Mouse (Mus musculus) liver, embryonic 15.5 days (tissue): ENCODE results near the gene Htt. TPM values are rescaled to one million over a fixed set of nuclear protein-coding genes. Genes with fewer than 3 reads are reported as not detected.

Source experiments
- ATAC-seq: fragments of 200-750 bp; cut with Nextera tagmentation; 2 replicates; pipeline ENCODE4 v1.8.0; 2017; ENCODE audit warnings: moderate number of reproducible peaks, mild to moderate bottlenecking, moderate library complexity; ENCODE audit not compliant: insufficient read depth
- H3K27ac ChIP-seq: fragments of 300-500 bp; sonication (generic); replicated peaks from 2 replicates; pipeline ENCODE4 v1.5.1; 2015; ENCODE audit warnings: mild to moderate bottlenecking, inconsistent platforms
- H3K27me3 ChIP-seq: fragments of 300-500 bp; sonication (generic); 2 replicates; pipeline ENCODE4 v1.6.1; 2015; ENCODE audit warnings: mild to moderate bottlenecking, inconsistent platforms
- H3K36me3 ChIP-seq: fragments of 300-500 bp; sonication (generic); replicated peaks from 2 replicates; pipeline ENCODE4 v1.6.1; 2015; ENCODE audit warnings: moderate library complexity, mild to moderate bottlenecking, inconsistent platforms
- H3K4me1 ChIP-seq: fragments of 300-500 bp; sonication (generic); replicated peaks from 2 replicates; pipeline ENCODE4 v1.6.1; 2015; ENCODE audit warnings: inconsistent platforms
- H3K4me2 ChIP-seq: fragments of 300-500 bp; sonication (generic); 2 replicates; pipeline ENCODE4 v1.6.1; 2015; ENCODE audit warnings: moderate library complexity, mild to moderate bottlenecking, inconsistent platforms
- H3K4me3 ChIP-seq: fragments of 300-500 bp; sonication (generic); replicated peaks from 2 replicates; pipeline ENCODE4 v1.5.1; 2015; ENCODE audit warnings: mild to moderate bottlenecking, inconsistent platforms
- H3K9ac ChIP-seq: fragments of 300-500 bp; sonication (generic); 2 replicates; pipeline ENCODE4 v1.6.1; 2015; ENCODE audit warnings: moderate library complexity, mild to moderate bottlenecking, inconsistent platforms
- H3K9me3 ChIP-seq: fragments of 300-500 bp; sonication (generic); replicated peaks from 2 replicates; pipeline ENCODE4 v1.6.1; 2016; ENCODE audit warnings: inconsistent platforms
- WGBS: fragments of 180-500 bp; shearing (Covaris S2); methylation state at CpG from one replicate; pipeline ENCODE4 v1.1.7; 2015; ENCODE audit warnings: mixed read lengths; ENCODE audit not compliant: insufficient replicate concordance; 5-methylcytosine and 5-hydroxymethylcytosine counted together
- polyA plus RNA-seq: library from polyadenylated mRNA; unstranded; fragments of >200 nt; fragmentation: Nextera tagmentation; extraction: Ambion mirVana; gene quantifications from 2 replicates; pipeline ENCODE4 v1.2.1, GENCODE M21; 2015

The Htt gene
- polyA plus RNA-seq, 1 experiment from 2014 or later = 4.8 TPM

DNA sequence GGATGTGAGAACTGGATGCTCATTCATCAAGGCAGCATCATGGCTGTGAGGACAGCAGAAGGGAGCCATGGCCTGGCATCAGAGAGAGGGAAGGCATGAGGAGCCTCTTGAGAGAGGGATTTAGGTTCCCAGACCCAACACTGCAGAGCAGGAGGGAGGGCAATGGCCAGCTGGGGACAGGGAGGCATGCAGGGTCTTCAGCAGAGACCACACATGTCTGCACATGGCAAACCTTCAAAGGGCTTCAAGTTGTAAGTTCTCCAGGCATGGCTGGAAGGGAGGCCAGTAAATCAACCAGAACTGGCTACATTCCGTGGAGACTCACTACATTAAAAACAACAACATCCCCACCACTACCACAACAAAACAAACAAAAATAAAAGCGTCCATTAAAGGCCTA is 169.6 kb downstream of the Htt start:
- no peaks in the 10 kb centered on the region for H3K27me3 ChIP-seq
- peaks cover 46% of the 10 kb centered on the region for H3K4me1 ChIP-seq
- H3K36me3 ChIP-seq = no peaks in the 10 kb centered on the region
- peak overlapping the region; percentile 83 for H3K27ac ChIP-seq
- no peak overlapping the region for H3K4me3 ChIP-seq
- H3K9me3 ChIP-seq = no peaks in the 10 kb centered on the region
- peak overlapping the region; percentile 19; the same call in 1 of the 2 replicates for H3K9ac ChIP-seq
- ATAC-seq = 0 out of 2 replicates have a peak, but pooled peaks have one; percentile 8
- H3K4me2 ChIP-seq = peak overlapping the region; percentile 47
- WGBS = 62% methylated on average over 2 of the region's 2 CpGs

DNA sequence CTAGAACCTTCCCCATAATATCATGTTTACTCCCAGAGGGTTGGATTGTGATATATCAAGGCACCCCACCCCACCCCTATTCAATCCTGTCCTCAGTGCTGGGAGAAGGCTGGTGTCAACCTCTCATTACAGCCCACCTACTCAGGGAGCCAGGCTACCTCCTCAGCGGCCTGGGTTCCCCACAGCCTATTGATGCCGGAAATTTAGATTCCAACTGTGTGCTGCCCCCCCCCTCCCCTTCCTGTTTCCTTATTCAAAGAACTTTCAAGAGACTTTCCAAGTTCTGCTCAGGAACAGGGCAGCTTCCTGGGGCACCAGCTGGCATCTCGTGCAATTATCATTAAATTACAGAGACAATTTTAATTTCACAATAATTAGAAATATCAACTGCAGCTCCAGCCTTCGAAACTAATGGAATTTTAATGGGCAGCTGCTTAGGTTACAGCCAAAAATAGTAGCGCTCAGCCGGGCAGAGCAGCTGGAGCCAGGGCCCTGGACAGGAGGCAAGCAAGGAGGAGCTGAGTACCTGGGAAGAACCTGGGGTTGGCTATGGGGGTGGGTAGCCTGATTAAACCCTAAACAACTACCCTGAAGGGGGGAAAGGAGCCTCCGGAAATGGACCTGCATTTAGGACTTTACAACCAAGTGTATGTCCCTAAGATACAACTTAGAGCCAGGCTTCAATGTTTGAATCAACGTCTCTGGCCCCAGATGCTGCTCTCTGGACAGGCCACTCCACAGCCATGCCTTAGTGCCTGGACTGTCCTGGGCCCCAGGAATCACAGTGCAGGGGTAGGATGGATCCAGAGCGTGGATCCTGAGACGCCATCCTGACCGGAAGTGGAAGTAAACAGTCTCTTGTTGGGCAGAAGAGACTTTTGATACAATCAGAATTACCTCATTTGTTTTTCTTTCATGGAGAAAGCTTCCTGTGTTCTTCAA is 170.2 kb downstream of the Htt start:
- Histone ChIP-seq H3K4me2 (no peak overlapping the region), H3K9ac (no peak overlapping the region), H3K27ac (peak overlapping the region; percentile 83), H3K4me1 (peaks cover 46% of the 10 kb centered on the region), H3K9me3 (no peaks in the 10 kb centered on the region), H3K4me3 (no peak overlapping the region), H3K36me3 (no peaks in the 10 kb centered on the region), H3K27me3 (no peaks in the 10 kb centered on the region)
- ATAC-seq = no peak
- WGBS = 57% methylated on average over 11 of the region's 11 CpGs

DNA sequence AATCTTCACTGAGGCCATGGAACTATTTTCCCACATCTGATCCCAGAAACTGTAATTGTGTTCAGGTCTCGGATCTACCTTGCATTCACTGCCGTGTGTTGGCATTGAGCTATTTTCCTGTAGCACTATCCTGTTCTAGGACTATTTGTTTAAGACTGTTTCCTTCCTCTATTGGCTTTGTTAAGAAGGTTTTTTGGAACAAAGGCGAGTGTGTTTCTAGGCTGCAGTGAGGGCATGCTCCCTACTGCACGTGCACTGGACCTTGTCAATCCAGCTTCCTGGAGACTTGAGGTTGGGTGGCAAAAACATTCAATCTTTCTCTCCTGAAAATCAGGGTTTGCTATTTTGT is 170.9 kb downstream of the Htt start:
- 51% methylated on average over 4 of the region's 4 CpGs for WGBS
- no peak for ATAC-seq
- H3K9me3 ChIP-seq = no peaks in the 10 kb centered on the region
- no peak overlapping the region for H3K4me2 ChIP-seq
- H3K9ac ChIP-seq = no peak overlapping the region
- H3K36me3 ChIP-seq = no peaks in the 10 kb centered on the region
- H3K4me1 ChIP-seq = peaks cover 46% of the 10 kb centered on the region
- H3K27me3 ChIP-seq = no peaks in the 10 kb centered on the region
- H3K4me3 ChIP-seq = no peak overlapping the region
- peak overlapping the region; percentile 83; the same call in 1 of the 2 replicates for H3K27ac ChIP-seq

DNA sequence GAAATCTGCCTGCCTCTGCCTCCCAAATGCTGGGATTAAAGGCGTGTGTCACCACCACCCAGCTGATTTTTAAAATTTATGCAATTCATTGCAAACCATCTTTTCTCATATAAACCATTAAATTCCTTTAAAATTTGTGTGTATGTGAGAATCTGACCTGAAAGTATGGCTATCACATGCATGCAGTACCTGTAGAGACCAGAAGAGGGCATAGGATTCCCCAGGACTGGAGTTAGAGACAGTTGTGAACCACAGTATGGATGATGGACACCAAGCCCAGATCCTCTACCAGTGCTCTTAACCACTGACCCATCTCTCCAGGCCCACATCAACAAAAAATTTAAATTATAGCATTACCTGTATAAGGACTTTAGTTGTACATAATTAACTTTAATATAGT is 171.9 kb downstream of the Htt start:
- no peaks in the 10 kb centered on the region for H3K36me3 ChIP-seq
- no peaks in the 10 kb centered on the region for H3K9me3 ChIP-seq
- peaks cover 56% of the 10 kb centered on the region for H3K4me1 ChIP-seq
- 88% methylated on average over 1 of the region's 1 CpGs for WGBS
- no peak overlapping the region for H3K9ac ChIP-seq
- no peak overlapping the region for H3K27ac ChIP-seq
- no peak overlapping the region for H3K4me3 ChIP-seq
- H3K4me2 ChIP-seq = no peak overlapping the region
- H3K27me3 ChIP-seq = no peaks in the 10 kb centered on the region
- no peak for ATAC-seq

DNA sequence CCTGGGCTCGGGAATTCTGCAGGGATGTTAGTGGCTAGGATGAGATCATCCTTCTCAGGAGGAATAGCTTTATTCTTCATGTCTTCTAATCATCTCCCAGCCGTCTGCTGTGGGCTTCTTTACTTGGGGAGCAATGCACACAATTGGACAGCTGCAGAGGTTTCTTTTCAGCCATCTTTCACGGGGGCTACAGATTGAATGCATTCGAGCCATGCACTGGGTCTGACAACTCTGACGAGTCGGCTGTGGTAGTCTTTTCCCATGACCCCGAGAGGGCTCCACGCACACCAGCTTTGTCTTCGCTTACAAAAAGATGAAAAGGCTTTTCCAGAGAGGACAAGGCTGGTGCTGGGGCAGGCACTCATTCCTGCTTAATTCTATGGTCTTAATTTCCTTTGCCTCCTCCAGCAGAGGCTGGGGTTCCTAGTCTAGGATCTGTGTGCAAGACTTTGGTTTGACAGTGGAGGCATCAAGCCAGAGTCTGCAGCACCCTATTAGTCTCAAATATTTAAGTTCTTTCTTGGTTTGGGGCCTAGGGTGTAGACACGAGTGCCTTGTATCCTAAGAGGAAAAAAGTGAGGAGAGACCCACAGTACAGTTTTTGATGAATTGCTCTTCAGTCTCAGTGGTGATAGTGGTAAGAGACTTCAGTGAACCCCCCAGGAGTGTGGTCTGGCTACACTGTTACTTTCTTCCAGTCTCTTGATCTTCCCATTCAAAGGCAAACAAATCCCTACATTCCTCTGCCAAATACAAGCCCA is 180.3 kb downstream of the Htt start:
- Histone ChIP-seq H3K4me1 (peaks cover 43% of the 10 kb centered on the region), H3K4me3 (no peak overlapping the region), H3K36me3 (no peaks in the 10 kb centered on the region), H3K9me3 (no peaks in the 10 kb centered on the region), H3K27ac (no peak overlapping the region), H3K4me2 (no peak overlapping the region), H3K9ac (no peak overlapping the region), H3K27me3 (no peaks in the 10 kb centered on the region)
- WGBS = 68% methylated on average over 10 of the region's 10 CpGs
- no peak for ATAC-seq

DNA sequence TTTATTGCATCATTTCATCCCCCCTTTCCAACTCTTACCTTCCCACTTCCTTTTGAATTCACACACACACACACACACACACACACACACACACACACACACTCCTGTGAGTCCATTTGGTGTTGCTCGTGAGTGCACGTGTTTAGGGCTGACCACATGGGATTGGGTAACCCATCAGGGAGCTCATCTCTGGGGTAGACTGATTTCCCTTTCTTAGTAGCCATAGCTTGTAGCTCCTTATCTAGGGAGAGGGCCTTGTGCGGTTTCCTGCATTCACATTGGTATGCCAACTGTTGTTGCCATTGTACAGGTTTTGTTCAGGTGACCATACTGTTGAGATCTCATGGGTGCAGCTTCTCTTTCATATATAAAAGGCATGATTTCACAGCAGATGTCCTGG is 181.9 kb downstream of the Htt start:
- WGBS = 16% methylated on average over 3 of the region's 3 CpGs
- no peaks in the 10 kb centered on the region for H3K9me3 ChIP-seq
- H3K4me3 ChIP-seq = no peak overlapping the region
- H3K27me3 ChIP-seq = no peaks in the 10 kb centered on the region
- H3K36me3 ChIP-seq = no peaks in the 10 kb centered on the region
- H3K27ac ChIP-seq = 0 out of 2 replicates have a peak overlapping the region, but pooled peaks have one; percentile 15
- no peak overlapping the region for H3K4me2 ChIP-seq
- H3K9ac ChIP-seq = no peak overlapping the region
- H3K4me1 ChIP-seq = peaks cover 38% of the 10 kb centered on the region
- ATAC-seq = peak; percentile 40; the same call in 1 of the 2 replicates

DNA sequence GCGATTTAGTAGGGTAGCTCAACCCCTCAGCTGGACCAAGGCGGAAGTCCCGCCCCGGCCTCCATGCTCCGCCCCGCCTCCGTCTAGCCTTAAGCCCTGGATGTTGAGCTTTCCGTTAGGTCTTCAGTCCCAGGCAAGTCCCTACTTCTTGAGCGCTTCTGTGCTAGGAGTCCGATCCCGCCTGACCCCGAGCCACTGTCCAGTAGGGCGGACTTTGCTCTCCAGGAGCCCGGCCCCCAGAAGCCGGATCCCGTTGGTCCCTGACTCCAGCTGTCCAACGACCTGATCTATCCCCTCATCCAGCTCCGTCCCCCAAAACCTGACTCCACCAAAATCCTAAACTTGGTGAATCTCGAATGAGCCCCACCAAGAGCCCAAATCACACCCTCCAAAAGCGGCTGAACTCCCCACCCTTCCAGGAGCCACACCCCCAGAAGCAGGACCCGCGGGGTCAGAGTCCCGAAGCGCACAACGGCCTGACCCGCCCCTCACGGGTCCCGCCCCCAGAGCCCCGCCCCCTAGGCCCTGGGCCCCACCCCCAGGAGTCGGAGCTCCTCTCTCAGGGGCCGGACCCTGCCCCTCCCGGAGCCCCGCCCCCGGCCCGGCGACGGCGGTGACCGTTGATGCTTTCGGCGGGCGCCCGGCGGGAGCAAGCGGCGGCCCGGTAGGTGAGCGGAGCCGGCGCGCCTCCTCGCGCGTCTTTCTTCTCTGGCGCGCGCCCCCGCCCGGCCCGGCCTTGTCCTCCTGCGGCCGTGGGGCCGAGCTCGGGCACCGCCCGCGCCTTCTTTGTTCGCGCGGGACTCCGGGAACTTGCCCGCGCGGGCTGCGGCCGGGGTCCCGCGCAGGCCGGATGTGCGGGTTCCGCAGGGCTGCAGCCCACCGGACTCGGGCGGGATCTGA is 187.6 kb downstream of the Htt start, which contains the start of gene Rgs12:
TSS of gene Rgs12 (plus strand) at position 585 of the 900 bp plus-strand sequence.
- Histone ChIP-seq H3K27ac (peak within 1 kb of the TSS; percentile 89), H3K36me3 (no peaks in the 10 kb centered on the region), H3K9ac (peak within 1 kb of the TSS; percentile 97), H3K27me3 (no peaks in the 10 kb centered on the region), H3K4me1 (peaks cover 68% of the 10 kb centered on the region), H3K4me2 (peak within 1 kb of the TSS; percentile 96), H3K9me3 (no peaks in the 10 kb centered on the region), H3K4me3 (peak within 1 kb of the TSS; percentile 97)
- WGBS = under 1% methylated on average over 84 of the region's 84 CpGs
- ATAC-seq = peak; percentile 97

DNA sequence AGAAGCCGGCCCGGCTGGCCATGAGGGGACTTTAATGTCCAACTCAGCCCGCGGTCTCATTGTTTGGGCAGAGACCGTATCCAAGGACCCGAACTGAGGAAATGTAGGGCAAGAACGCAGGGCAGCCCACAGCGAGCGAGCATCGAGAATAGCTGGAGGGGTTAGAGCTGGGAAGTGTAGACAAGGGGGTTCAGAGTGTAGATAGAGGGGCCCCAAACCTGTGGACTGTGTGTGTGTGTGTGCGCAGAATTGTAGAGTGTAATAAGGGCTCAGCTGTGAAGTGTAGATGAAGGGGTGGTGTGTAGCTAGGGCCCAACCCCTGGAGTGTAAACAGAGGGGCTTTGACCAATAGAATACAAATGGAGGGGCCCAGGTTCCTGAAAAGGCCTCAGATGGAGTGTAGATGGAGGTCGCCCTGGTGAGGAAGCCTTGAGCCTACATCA is 188.2 kb downstream of the Htt start:
- Histone ChIP-seq H3K36me3 (no peaks in the 10 kb centered on the region), H3K4me2 (peak overlapping the region; percentile 96), H3K4me1 (peaks cover 67% of the 10 kb centered on the region), H3K9ac (peak overlapping the region; percentile 97), H3K27ac (peak overlapping the region; percentile 89), H3K9me3 (no peaks in the 10 kb centered on the region), H3K4me3 (peak overlapping the region; percentile 97), H3K27me3 (no peaks in the 10 kb centered on the region)
- 5% methylated on average over 12 of the region's 12 CpGs for WGBS
- peak; percentile 31 for ATAC-seq

DNA sequence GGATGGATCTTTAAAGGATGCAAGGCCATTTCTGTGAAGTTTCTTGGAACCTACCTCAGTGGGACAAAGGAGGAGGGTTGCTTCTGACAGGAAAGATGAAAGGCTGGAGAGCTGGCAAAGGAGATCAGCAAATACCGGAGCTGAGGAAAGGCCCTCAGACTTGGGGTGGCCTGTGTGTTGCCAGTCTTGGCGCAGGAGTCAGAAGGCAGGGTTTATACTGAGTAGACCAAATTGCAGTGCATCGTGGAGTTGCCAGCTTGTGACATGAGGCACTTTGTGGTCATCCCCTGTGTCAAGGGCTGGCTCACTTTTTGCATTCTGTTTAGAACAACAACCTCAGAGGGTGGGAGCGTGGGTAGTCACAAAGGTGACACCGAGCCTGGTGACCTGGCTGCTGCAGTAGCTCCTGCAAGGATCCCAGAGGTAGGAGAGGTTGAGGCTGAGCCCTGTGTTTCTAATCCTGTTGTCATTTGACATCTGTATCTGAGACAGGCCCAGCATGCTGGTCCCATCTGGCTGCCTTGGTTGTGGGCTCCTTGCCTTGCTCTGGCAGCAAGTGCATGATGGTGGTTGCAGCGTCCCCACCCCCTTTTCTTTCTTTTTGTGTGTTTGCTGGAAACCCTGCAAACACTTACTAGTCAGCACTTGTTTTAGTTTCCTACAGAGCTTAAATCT is 189.1 kb downstream of the Htt start:
- Histone ChIP-seq H3K36me3 (no peaks in the 10 kb centered on the region), H3K9ac (peak overlapping the region; percentile 97), H3K9me3 (no peaks in the 10 kb centered on the region), H3K4me1 (peaks cover 69% of the 10 kb centered on the region), H3K4me2 (peak overlapping the region; percentile 96), H3K4me3 (peak overlapping the region; percentile 97), H3K27ac (peak overlapping the region; percentile 89), H3K27me3 (no peaks in the 10 kb centered on the region)
- WGBS = 84% methylated on average over 6 of the region's 6 CpGs
- ATAC-seq = no peak
